ENCODE assay signal across 15 mouse cellular contexts in genomic region chr17:29818264-29818945, GRCm38 (mm10).
DNase-seq lines count a peak whose midpoint lies in the region; ATAC-seq and TF ChIP-seq lines count a peak whose summit lies in the region.
"Had no signal": no experiment of that assay in that cellular context is flagged by ENCODE, and none has a peak within 500 bp of the region (broad histone marks: within the 10 kb centered on the region; RNA-seq: fewer than 3 reads in every experiment).

No protein-coding gene starts in this region.

- no peak overlapping the region for H3K27ac ChIP-seq in lung, embryonic 14.5 days (ENCODE audit: low read depth)
- H3K27ac ChIP-seq in embryonic facial prominence, embryonic 10.5 days (replicated peaks): no peak overlapping the region; the same call in 1 of the 2 replicates
- no peak overlapping the region for H3K27ac ChIP-seq in forebrain, embryonic 15.5 days (replicated peaks)
- no peak overlapping the region for H3K27ac ChIP-seq in midbrain, embryonic 16.5 days (ENCODE audit: low read length)
- H3K27ac ChIP-seq: gastrocnemius, adult 2 months; liver, embryonic 12.5 days had no signal

- no peak overlapping the region for H3K4me3 ChIP-seq in lung, embryonic 14.5 days (ENCODE audit: low read depth, low read length)
- H3K4me3 ChIP-seq in embryonic facial prominence, embryonic 10.5 days: no peak overlapping the region
- no peak overlapping the region for H3K4me3 ChIP-seq in forebrain, embryonic 15.5 days
- no peak overlapping the region for H3K4me3 ChIP-seq in midbrain, embryonic 16.5 days (ENCODE audit: low read depth, low read length)
- H3K4me3 ChIP-seq: gastrocnemius, adult 2 months; liver, embryonic 12.5 days had no signal

- WGBS in lung, embryonic 14.5 days: 59% methylated on average over 11 of the region's 11 CpGs
- WGBS in embryonic facial prominence, embryonic 10.5 days: 39% methylated on average over 11 of the region's 11 CpGs
- 12% methylated on average over 11 of the region's 11 CpGs for WGBS in forebrain, embryonic 15.5 days
- WGBS in midbrain, embryonic 16.5 days: 25% methylated on average over 11 of the region's 11 CpGs

- DNase-seq in lung, embryonic 14.5 days: peak; percentile 14
- no peak for DNase-seq in lung, postnatal 10 days
- DNase-seq in embryonic facial prominence, embryonic 10.5 days (ENCODE audit: low spot score): peak; percentile 32
- DNase-seq in kidney, postnatal 25 days: no peak
- DNase-seq in kidney, adult 8-10 months: no peak
- no peak for DNase-seq in layer of hippocampus, postnatal 14 days (ENCODE audit: low spot score in 2 of 2)
- DNase-seq: adrenal gland, adult 8-10 months; gastrocnemius, adult 2 months; kidney, adult 11 months; kidney, postnatal 4 days; right cerebral cortex, postnatal 14 days; thymus, adult 2 months had no signal

- TF ChIP-seq CTCF in lung, embryonic 14.5 days (IDR thresholded peaks at IDR 0.05; ENCODE audit: low read depth): no peak

- no peaks in the 10 kb centered on the region for H3K36me3 ChIP-seq in lung, embryonic 14.5 days (ENCODE audit: insufficient read depth)
- H3K36me3 ChIP-seq in embryonic facial prominence, embryonic 10.5 days (replicated peaks): no peaks in the 10 kb centered on the region
- H3K36me3 ChIP-seq in forebrain, embryonic 15.5 days: no peaks in the 10 kb centered on the region
- no peaks in the 10 kb centered on the region for H3K36me3 ChIP-seq in midbrain, embryonic 16.5 days (ENCODE audit: control insufficient read depth, insufficient read depth, low read length)
- H3K36me3 ChIP-seq: liver, embryonic 12.5 days had no signal

- H3K4me2 ChIP-seq in lung, embryonic 14.5 days: no peak overlapping the region
- no peak overlapping the region for H3K4me2 ChIP-seq in forebrain, embryonic 15.5 days (replicated peaks)
- H3K4me2 ChIP-seq in midbrain, embryonic 16.5 days (ENCODE audit: low read length): no peak overlapping the region
- H3K4me2 ChIP-seq: liver, embryonic 12.5 days had no signal

- H3K4me1 ChIP-seq in lung, embryonic 14.5 days (ENCODE audit: insufficient read depth): peaks cover 6% of the 10 kb centered on the region; the same call in 1 of the 2 replicates
- H3K4me1 ChIP-seq in embryonic facial prominence, embryonic 10.5 days: peaks cover 29% of the 10 kb centered on the region
- H3K4me1 ChIP-seq in forebrain, embryonic 15.5 days: peaks cover 21% of the 10 kb centered on the region
- H3K4me1 ChIP-seq in midbrain, embryonic 16.5 days (ENCODE audit: control insufficient read depth, insufficient read depth, low read length): peaks cover 9% of the 10 kb centered on the region

- no peak overlapping the region for H3K9ac ChIP-seq in lung, embryonic 14.5 days
- H3K9ac ChIP-seq in forebrain, embryonic 15.5 days (replicated peaks): no peak overlapping the region
- no peak overlapping the region for H3K9ac ChIP-seq in midbrain, embryonic 16.5 days (ENCODE audit: low read depth, low read length)
- H3K9ac ChIP-seq: liver, embryonic 12.5 days had no signal

- H3K9me3 ChIP-seq in lung, embryonic 14.5 days (ENCODE audit: low read depth, low read length): no peaks in the 10 kb centered on the region
- H3K9me3 ChIP-seq in embryonic facial prominence, embryonic 10.5 days: no peaks in the 10 kb centered on the region
- no peaks in the 10 kb centered on the region for H3K9me3 ChIP-seq in forebrain, embryonic 15.5 days
- H3K9me3 ChIP-seq in midbrain, embryonic 16.5 days (replicated peaks; ENCODE audit: control insufficient read depth, low read length, poor library complexity, severe bottlenecking): no peaks in the 10 kb centered on the region
- H3K9me3 ChIP-seq: liver, embryonic 12.5 days had no signal

- ATAC-seq in lung, embryonic 14.5 days (ENCODE audit: insufficient read depth): peak; percentile 38; the same call in 1 of the 2 replicates
- peak; percentile 60; the same call in 1 of the 2 replicates for ATAC-seq in forebrain, embryonic 15.5 days (replicated peaks)
- peak; percentile 48; the same call in 1 of the 2 replicates for ATAC-seq in midbrain, embryonic 16.5 days
- ATAC-seq: liver, embryonic 12.5 days had no signal

- H3K27me3 ChIP-seq in lung, embryonic 14.5 days (ENCODE audit: insufficient read depth, low read length): no peaks in the 10 kb centered on the region
- peaks cover 16% of the 10 kb centered on the region for H3K27me3 ChIP-seq in embryonic facial prominence, embryonic 10.5 days (replicated peaks; ENCODE audit: low read depth, poor library complexity, severe bottlenecking)
- H3K27me3 ChIP-seq in forebrain, embryonic 15.5 days: no peaks in the 10 kb centered on the region
- H3K27me3 ChIP-seq in midbrain, embryonic 16.5 days (ENCODE audit: control insufficient read depth, insufficient read depth, low read depth, low read length): no peaks in the 10 kb centered on the region

Comparison
In these comparisons a context has a peak if more than half of its experiments do, and no peak if none do; other contexts are left out.
1. DNase-seq: peak in lung, embryonic 14.5 days (single experiment) and embryonic facial prominence, embryonic 10.5 days (single experiment); none in lung, postnatal 10 days (single experiment), kidney, postnatal 25 days (0 of 2), kidney, adult 8-10 months (0 of 2) and layer of hippocampus, postnatal 14 days (0 of 2).
2. Peak in every context shown above with its lines, with median percentiles within 50 percentile points of each other: ATAC-seq.